Mouse (Mus musculus) forebrain, postnatal 0 days (tissue): ENCODE measurements around the gene Tubg2. TPM values are rescaled to one million over a fixed set of nuclear protein-coding genes. Genes with fewer than 3 reads are reported as not detected.

Experiments used
- ATAC-seq: fragments of 200-750 bp; cut with Nextera tagmentation; 2 replicates; pipeline ENCODE4 v1.8.0; 2017; ENCODE audit warnings: mild to moderate bottlenecking, moderate library complexity
- DNase-seq: peaks from one replicate; pipeline ENCODE4 v3.0.0-alpha.2; 2015
- H3K27ac ChIP-seq: fragments of 300-500 bp; sonication (generic); 2 replicates; pipeline ENCODE4 v1.5.1; 2014; ENCODE audit warnings: low read depth, mild to moderate bottlenecking, antibody characterized with exemption, low read length, moderate library complexity, mixed read lengths
- H3K27me3 ChIP-seq: fragments of 300-500 bp; sonication (generic); 2 replicates; pipeline ENCODE4 v1.6.1; 2014; ENCODE audit warnings: mild to moderate bottlenecking, low read length, mixed read lengths; ENCODE audit not compliant: insufficient read depth
- H3K36me3 ChIP-seq: fragments of 300-500 bp; sonication (generic); 2 replicates; pipeline ENCODE4 v1.6.1; 2014; ENCODE audit warnings: mild to moderate bottlenecking, moderate library complexity; ENCODE audit not compliant: insufficient read depth
- H3K4me1 ChIP-seq: fragments of 300-500 bp; sonication (generic); 2 replicates; pipeline ENCODE4 v1.6.1; 2014; ENCODE audit warnings: antibody characterized with exemption; ENCODE audit not compliant: insufficient read depth
- H3K4me2 ChIP-seq: fragments of 300-500 bp; sonication (generic); 2 replicates; pipeline ENCODE4 v1.6.1; 2014; ENCODE audit warnings: low read depth, mild to moderate bottlenecking, moderate library complexity
- H3K4me3 ChIP-seq: fragments of 300-500 bp; sonication (generic); 2 replicates; pipeline ENCODE4 v1.5.1; 2014; ENCODE audit warnings: low read depth, low read length, mixed read lengths
- H3K9ac ChIP-seq: fragments of 300-500 bp; sonication (generic); 2 replicates; pipeline ENCODE4 v1.6.1; 2014; ENCODE audit warnings: mild to moderate bottlenecking
- H3K9me3 ChIP-seq: fragments of 300-500 bp; sonication (generic); 2 replicates; pipeline ENCODE4 v1.6.1; 2016; ENCODE audit warnings: low read length
- CTCF ChIP-seq: sonication (generic); IDR thresholded peaks from 2 replicates; pipeline ENCODE4 v1.5.1; 2016; ENCODE audit warnings: antibody characterized with exemption, control low read depth, low read depth
- WGBS: fragments of 180-500 bp; shearing (Covaris S2); extraction: QIAGEN DNeasy Blood & Tissue Kit; methylation state at CpG from one replicate; pipeline ENCODE4 v1.1.7; 2014; 5-methylcytosine and 5-hydroxymethylcytosine counted together
- microRNA-seq, 2 experiments: library from miRNA; unstranded; fragments of <30 nt; microRNA quantifications; one replicate each; pipeline ENCODE4; 2016
- polyA plus RNA-seq: library from polyadenylated mRNA; unstranded; fragments of >200 nt; fragmentation: Nextera tagmentation; extraction: Ambion mirVana; gene quantifications from 2 replicates; pipeline ENCODE4 v1.2.1, GENCODE M21; 2015
- total RNA-seq: library from RNA; depleted of rRNA; stranded (reverse); fragments of >200 nt; gene quantifications from 2 replicates; pipeline ENCODE4 v1.2.3, GENCODE M21; 2014; rRNA removed

The Tubg2 gene
- total and polyA plus RNA-seq, 2 experiments from 2014 or later: 28.6 to 69.7 TPM

DNA sequence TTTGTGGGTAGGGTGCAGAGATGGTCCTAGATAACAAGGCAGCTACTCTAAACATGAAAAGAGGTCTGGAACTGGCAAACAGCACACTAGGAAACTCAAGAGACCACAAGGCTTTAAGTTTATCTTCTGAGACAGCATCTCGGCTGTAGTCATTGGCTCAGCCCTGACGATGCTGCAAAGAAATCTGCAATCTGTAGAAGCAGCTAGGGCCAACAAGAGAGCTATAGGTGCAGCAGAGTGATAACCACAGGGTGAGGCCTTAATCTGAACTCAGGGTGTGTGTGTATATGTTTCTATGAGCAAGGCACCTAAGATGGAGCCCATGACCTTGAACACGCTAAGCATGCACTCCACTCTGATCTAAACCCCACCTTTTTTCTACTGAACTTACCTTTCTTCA is 43.8 kb downstream of the Tubg2 start:
- Histone ChIP-seq H3K9me3 (no peaks in the 10 kb centered on the region), H3K27me3 (no peaks in the 10 kb centered on the region), H3K27ac (no peak overlapping the region), H3K4me3 (no peak overlapping the region), H3K4me1 (no peaks in the 10 kb centered on the region), H3K36me3 (peaks cover 73% of the 10 kb centered on the region), H3K9ac (no peak overlapping the region), H3K4me2 (no peak overlapping the region)
- TF ChIP-seq CTCF: no peak
- ATAC-seq (no peak), DNase-seq (no peak)
- WGBS: 93% methylated on average over 3 of the region's 3 CpGs

GRCm38 (mm10) chr11:101200986-101201385 is 45.3 kb downstream of the Tubg2 start:
- H3K27ac ChIP-seq: 0 out of 2 replicates have a peak overlapping the region, but pooled peaks have one; percentile 22
- H3K4me2 ChIP-seq: no peak overlapping the region
- WGBS: 14% methylated on average over 7 of the region's 7 CpGs
- ATAC-seq (peak; percentile 74), DNase-seq (peak; percentile 69)
- no peak overlapping the region for H3K9ac ChIP-seq
- H3K9me3 ChIP-seq: no peaks in the 10 kb centered on the region
- no peaks in the 10 kb centered on the region for H3K4me1 ChIP-seq
- peak; percentile 85 for TF ChIP-seq CTCF
- H3K36me3 ChIP-seq: peaks cover 66% of the 10 kb centered on the region
- no peaks in the 10 kb centered on the region for H3K27me3 ChIP-seq
- H3K4me3 ChIP-seq: no peak overlapping the region

Small RNAs within 50 kb of the gene (microRNA-seq; reads per million reads assigned to microRNA genes)
- 0 reads per million in 2 experiments for gene Gm27626

Other genes with a start within 250 kb of the Tubg2 start
- 29.4 and 42.5 TPM in 2 replicates for gene Stat3, start 216.4 kb upstream of the Tubg2 start, total RNA-seq
- 20.5 and 31.2 TPM in 2 replicates for gene Stat3, start 216.4 kb upstream of the Tubg2 start, polyA plus RNA-seq
- gene Cavin1, start 185.0 kb upstream of the Tubg2 start, total RNA-seq: 14.8 and 22.7 TPM in 2 replicates
- 36.7 and 38.3 TPM in 2 replicates for gene Cavin1, start 185.0 kb upstream of the Tubg2 start, polyA plus RNA-seq
- gene Atp6v0a1, start 146.5 kb upstream of the Tubg2 start, total RNA-seq: 132 and 179 TPM in 2 replicates
- 121 and 162 TPM in 2 replicates for gene Atp6v0a1, start 146.5 kb upstream of the Tubg2 start, polyA plus RNA-seq
- gene Naglu, start 85.9 kb upstream of the Tubg2 start, total RNA-seq: 11.3 and 14.9 TPM in 2 replicates
- gene Naglu, start 85.9 kb upstream of the Tubg2 start, polyA plus RNA-seq: 11.6 and 12.6 TPM in 2 replicates
- 0.23 and 0.71 TPM in 2 replicates for gene Hsd17b1, start 77.5 kb upstream of the Tubg2 start, total RNA-seq
- not detected in 2 replicates for gene Hsd17b1, start 77.5 kb upstream of the Tubg2 start, polyA plus RNA-seq
- gene Coasy, start 73.3 kb upstream of the Tubg2 start, total RNA-seq: 39.3 and 40.7 TPM in 2 replicates
- gene Coasy, start 73.3 kb upstream of the Tubg2 start, polyA plus RNA-seq: 39.8 and 40.2 TPM in 2 replicates
- 68.0 and 76.5 TPM in 2 replicates for gene Mlx, start 68.6 kb upstream of the Tubg2 start, total RNA-seq
- 78.0 and 82.4 TPM in 2 replicates for gene Mlx, start 68.6 kb upstream of the Tubg2 start, polyA plus RNA-seq
- 9.5 and 13.8 TPM in 2 replicates for gene Psmc3ip, start 60.5 kb upstream of the Tubg2 start, total RNA-seq
- 19.2 and 25.7 TPM in 2 replicates for gene Psmc3ip, start 60.5 kb upstream of the Tubg2 start, polyA plus RNA-seq
- 53.3 and 59.0 TPM in 2 replicates for gene Retreg3, start 36.0 kb upstream of the Tubg2 start, total RNA-seq
- 21.0 and 23.2 TPM in 2 replicates for gene Retreg3, start 36.0 kb upstream of the Tubg2 start, polyA plus RNA-seq
- 35.6 and 43.1 TPM in 2 replicates for gene Tubg1, start 36.0 kb upstream of the Tubg2 start, total RNA-seq
- gene Tubg1, start 36.0 kb upstream of the Tubg2 start, polyA plus RNA-seq: 64.8 and 66.6 TPM in 2 replicates
- gene Cntnap1, start 14.6 kb downstream of the Tubg2 start, total RNA-seq: 3.0 and 3.5 TPM in 2 replicates
- 0.35 and 1.1 TPM in 2 replicates for gene Cntnap1, start 14.6 kb downstream of the Tubg2 start, polyA plus RNA-seq
- 9.2 and 10.2 TPM in 2 replicates for gene Plekhh3, start 15.4 kb downstream of the Tubg2 start, total RNA-seq
- gene Plekhh3, start 15.4 kb downstream of the Tubg2 start, polyA plus RNA-seq: 4.9 and 5.3 TPM in 2 replicates
- 0.23 and 0.52 TPM in 2 replicates for gene Ccr10, start 19.5 kb downstream of the Tubg2 start, total RNA-seq
- 0.15 and 0.24 TPM in 2 replicates for gene Ccr10, start 19.5 kb downstream of the Tubg2 start, polyA plus RNA-seq
- gene Ezh1, start 70.6 kb downstream of the Tubg2 start, total RNA-seq: 25.6 and 27.7 TPM in 2 replicates
- 18.8 and 22.5 TPM in 2 replicates for gene Ezh1, start 70.6 kb downstream of the Tubg2 start, polyA plus RNA-seq
- gene Ramp2, start 90.1 kb downstream of the Tubg2 start, total RNA-seq: 42.9 and 46.0 TPM in 2 replicates
- gene Ramp2, start 90.1 kb downstream of the Tubg2 start, polyA plus RNA-seq: 93.4 and 102 TPM in 2 replicates
- gene Vps25, start 97.8 kb downstream of the Tubg2 start, total RNA-seq: 71.7 and 75.8 TPM in 2 replicates
- 135 and 138 TPM in 2 replicates for gene Vps25, start 97.8 kb downstream of the Tubg2 start, polyA plus RNA-seq
- 3.2 and 5.4 TPM in 2 replicates for gene Wnk4, start 104.7 kb downstream of the Tubg2 start, total RNA-seq
- 7.8 and 9.1 TPM in 2 replicates for gene Wnk4, start 104.7 kb downstream of the Tubg2 start, polyA plus RNA-seq
- 0.10 and 0.15 TPM in 2 replicates for gene Cntd1, start 123.1 kb downstream of the Tubg2 start, total RNA-seq
- gene Cntd1, start 123.1 kb downstream of the Tubg2 start, polyA plus RNA-seq: 0.36 and 0.61 TPM in 2 replicates
- gene Coa3, start 123.2 kb downstream of the Tubg2 start, total RNA-seq: 110 and 140 TPM in 2 replicates
- gene Coa3, start 123.2 kb downstream of the Tubg2 start, polyA plus RNA-seq: 208 and 233 TPM in 2 replicates
- 107 and 177 TPM in 2 replicates for gene Becn1, start 146.4 kb downstream of the Tubg2 start, total RNA-seq
- 133 and 145 TPM in 2 replicates for gene Becn1, start 146.4 kb downstream of the Tubg2 start, polyA plus RNA-seq
- 70.7 and 80.9 TPM in 2 replicates for gene Psme3, start 160.3 kb downstream of the Tubg2 start, total RNA-seq
- 78.2 and 88.0 TPM in 2 replicates for gene Psme3, start 160.3 kb downstream of the Tubg2 start, polyA plus RNA-seq
- 2.7 and 4.4 TPM in 2 replicates for gene Aoc2, start 169.2 kb downstream of the Tubg2 start, total RNA-seq
- 0.42 and 0.87 TPM in 2 replicates for gene Aoc2, start 169.2 kb downstream of the Tubg2 start, polyA plus RNA-seq
- gene Aoc3, start 174.7 kb downstream of the Tubg2 start, total RNA-seq: 0.31 and 0.43 TPM in 2 replicates
- 0.05 and 0.08 TPM in 2 replicates for gene Aoc3, start 174.7 kb downstream of the Tubg2 start, polyA plus RNA-seq
- gene G6pc, start 211.7 kb downstream of the Tubg2 start, total RNA-seq: not detected in 2 replicates
- not detected in 2 replicates for gene G6pc, start 211.7 kb downstream of the Tubg2 start, polyA plus RNA-seq